Mouse (Mus musculus): Measurements from ENCODE around the gene Auts2. TPM values are rescaled to one million over a fixed set of nuclear protein-coding genes. Genes with fewer than 3 reads are reported as not detected.

Auts2 gene
- total and polyA plus RNA-seq, 2 experiments from 2014 or later, result 6.8 to 12.1 TPM

DNA sequence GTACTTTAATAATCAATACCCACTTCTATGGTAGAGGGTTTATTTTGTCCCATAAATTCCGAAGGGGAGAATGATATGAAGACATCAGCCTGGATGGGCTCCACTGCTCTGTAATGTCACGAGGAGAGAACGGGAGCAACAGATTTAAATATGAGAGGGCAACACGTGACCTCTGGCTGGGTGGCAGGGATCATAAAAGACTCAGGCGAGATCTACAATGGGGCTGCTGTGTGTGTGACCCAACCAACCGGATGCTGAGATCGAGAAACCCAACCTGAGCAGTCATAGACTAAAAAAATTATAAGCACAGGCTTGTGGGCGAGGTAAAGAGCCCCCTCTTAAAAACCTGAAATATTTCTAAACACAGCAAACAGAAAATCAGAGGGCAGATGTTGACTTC, 753.5 kb downstream of the Auts2 start:
- 82% methylated on average over 8 of the region's 8 CpGs for WGBS
- H3K36me3 ChIP-seq (replicated peaks; ENCODE audit: control insufficient read depth, insufficient read depth, low read length), result no peaks in the 10 kb centered on the region

DNA sequence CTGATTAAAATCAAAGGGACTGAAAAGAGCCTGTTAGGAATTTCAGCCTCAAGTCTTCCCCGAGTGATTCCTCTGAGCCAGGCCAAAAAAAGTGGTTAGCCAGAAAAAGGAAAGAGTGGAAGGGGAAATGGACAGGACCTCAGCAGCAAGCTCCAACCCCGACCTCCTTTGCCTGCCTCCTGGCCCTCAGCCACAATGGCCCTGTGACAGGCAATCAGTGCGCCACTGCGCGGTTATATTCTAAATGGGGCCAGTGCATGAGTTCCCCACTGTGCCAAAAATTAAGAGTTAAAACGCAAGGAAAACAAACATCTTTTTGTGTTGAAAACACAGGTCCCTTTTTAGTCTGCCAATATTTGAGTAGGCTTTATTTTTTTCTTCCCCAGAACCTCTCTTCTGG, 755.1 kb downstream of the Auts2 start:
- Histone ChIP-seq H3K9ac (replicated peaks; ENCODE audit: low read depth, low read length) (no peak overlapping the region), H3K36me3 (replicated peaks; ENCODE audit: control insufficient read depth, insufficient read depth, low read length) (no peaks in the 10 kb centered on the region), H3K27ac (ENCODE audit: low read depth) (no peak overlapping the region), H3K4me3 (ENCODE audit: low read depth, low read length) (no peak overlapping the region), H3K4me2 (ENCODE audit: low read depth, low read length) (no peak overlapping the region), H3K9me3 (replicated peaks; ENCODE audit: control insufficient read depth, low read length) (no peaks in the 10 kb centered on the region), H3K4me1 (ENCODE audit: control insufficient read depth, insufficient read depth) (no peaks in the 10 kb centered on the region; the same call in 1 of the 2 replicates), H3K27me3 (ENCODE audit: control insufficient read depth, insufficient read depth, low read length) (no peaks in the 10 kb centered on the region)
- no peak for DNase-seq (ENCODE audit: low spot score)
- 60% methylated on average over 6 of the region's 6 CpGs for WGBS
- TF ChIP-seq EP300 (IDR thresholded peaks at IDR 0.05; ENCODE audit: low read depth) (no peak), CTCF (IDR thresholded peaks at IDR 0.05; ENCODE audit: low read depth) (no peak)
- ATAC-seq (ENCODE audit: insufficient read depth, low read depth), result no peak

More for the DNA sequence above, 753.5 kb downstream of the Auts2 start:
- Histone ChIP-seq H3K27me3 (ENCODE audit: control insufficient read depth, insufficient read depth, low read length) (no peaks in the 10 kb centered on the region), H3K4me3 (ENCODE audit: low read depth, low read length) (no peak overlapping the region), H3K9me3 (replicated peaks; ENCODE audit: control insufficient read depth, low read length) (no peaks in the 10 kb centered on the region), H3K4me1 (ENCODE audit: control insufficient read depth, insufficient read depth) (no peaks in the 10 kb centered on the region), H3K9ac (replicated peaks; ENCODE audit: low read depth, low read length) (no peak overlapping the region), H3K4me2 (ENCODE audit: low read depth, low read length) (no peak overlapping the region), H3K27ac (ENCODE audit: low read depth) (no peak overlapping the region)
- no peak for TF ChIP-seq EP300 (IDR thresholded peaks at IDR 0.05; ENCODE audit: low read depth)
- no peak for TF ChIP-seq CTCF (IDR thresholded peaks at IDR 0.05; ENCODE audit: low read depth)
- no peak for DNase-seq (ENCODE audit: low spot score)
- ATAC-seq (ENCODE audit: insufficient read depth, low read depth), result no peak

DNA sequence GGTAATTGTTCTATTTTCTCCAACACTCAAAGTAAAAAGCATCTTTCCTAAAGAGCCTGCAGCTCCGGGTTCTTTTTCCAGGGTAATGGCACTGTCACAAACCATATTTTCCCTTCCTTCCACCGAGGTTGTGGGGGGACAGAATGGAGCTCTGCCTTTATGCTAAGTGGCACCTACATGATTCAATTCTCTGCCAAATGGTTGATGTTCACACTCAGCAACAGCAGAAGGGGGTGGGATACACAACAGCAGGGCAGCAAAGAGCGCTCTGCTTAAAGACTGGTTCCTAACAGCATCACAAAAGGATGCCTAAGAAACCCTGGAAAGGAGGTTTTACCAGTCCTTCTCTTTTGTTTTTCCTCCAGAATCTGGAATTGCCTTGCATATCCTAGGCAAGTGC, 759.9 kb downstream of the Auts2 start:
- no peak for ATAC-seq (ENCODE audit: insufficient read depth, low read depth)
- no peak for DNase-seq (ENCODE audit: low spot score)
- WGBS, result 69% methylated on average over 3 of the region's 3 CpGs
- no peaks in the 10 kb centered on the region for H3K36me3 ChIP-seq (replicated peaks; ENCODE audit: control insufficient read depth, insufficient read depth, low read length)
- H3K4me3 ChIP-seq (ENCODE audit: low read depth, low read length), result no peak overlapping the region
- no peaks in the 10 kb centered on the region for H3K27me3 ChIP-seq (ENCODE audit: control insufficient read depth, insufficient read depth, low read length)
- H3K4me2 ChIP-seq (ENCODE audit: low read depth, low read length), result no peak overlapping the region
- no peak overlapping the region for H3K27ac ChIP-seq (ENCODE audit: low read depth)
- TF ChIP-seq CTCF (IDR thresholded peaks at IDR 0.05; ENCODE audit: low read depth) (no peak), EP300 (IDR thresholded peaks at IDR 0.05; ENCODE audit: low read depth) (no peak)
- no peaks in the 10 kb centered on the region for H3K9me3 ChIP-seq (replicated peaks; ENCODE audit: control insufficient read depth, low read length)
- no peak overlapping the region for H3K9ac ChIP-seq (replicated peaks; ENCODE audit: low read depth, low read length)
- H3K4me1 ChIP-seq (ENCODE audit: control insufficient read depth, insufficient read depth), result no peaks in the 10 kb centered on the region; the same call in 1 of the 2 replicates

DNA sequence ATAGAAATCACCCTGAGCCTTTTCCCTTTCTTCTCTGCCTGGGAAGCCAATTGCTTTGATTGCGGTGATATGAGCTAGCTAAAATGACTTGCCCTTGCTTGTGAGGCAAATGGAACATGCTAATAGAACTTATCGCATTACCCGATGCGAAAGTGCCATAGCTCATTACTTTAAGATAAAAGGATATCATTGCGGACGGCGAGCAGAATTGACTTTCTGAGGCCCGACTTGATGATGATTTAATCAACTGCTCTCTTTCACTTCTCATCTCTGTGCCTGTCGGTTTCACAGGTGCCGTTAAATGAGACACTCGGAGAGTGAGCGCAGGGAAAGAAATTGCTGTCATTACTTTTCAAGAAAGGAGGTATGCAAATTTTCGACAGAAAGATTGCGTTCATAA, 762.1 kb downstream of the Auts2 start:
- DNase-seq (ENCODE audit: low spot score) (no peak), ATAC-seq (ENCODE audit: insufficient read depth, low read depth) (no peak)
- Histone ChIP-seq H3K4me1 (ENCODE audit: control insufficient read depth, insufficient read depth) (no peaks in the 10 kb centered on the region; the same call in 1 of the 2 replicates), H3K9me3 (replicated peaks; ENCODE audit: control insufficient read depth, low read length) (no peaks in the 10 kb centered on the region), H3K36me3 (replicated peaks; ENCODE audit: control insufficient read depth, insufficient read depth, low read length) (no peaks in the 10 kb centered on the region), H3K27ac (ENCODE audit: low read depth) (no peak overlapping the region), H3K4me3 (ENCODE audit: low read depth, low read length) (no peak overlapping the region), H3K9ac (replicated peaks; ENCODE audit: low read depth, low read length) (no peak overlapping the region), H3K4me2 (ENCODE audit: low read depth, low read length) (no peak overlapping the region), H3K27me3 (ENCODE audit: control insufficient read depth, insufficient read depth, low read length) (no peaks in the 10 kb centered on the region)
- TF ChIP-seq EP300 (IDR thresholded peaks at IDR 0.05; ENCODE audit: low read depth), result no peak
- TF ChIP-seq CTCF (IDR thresholded peaks at IDR 0.05; ENCODE audit: low read depth), result no peak
- 90% methylated on average over 14 of the region's 14 CpGs for WGBS

DNA sequence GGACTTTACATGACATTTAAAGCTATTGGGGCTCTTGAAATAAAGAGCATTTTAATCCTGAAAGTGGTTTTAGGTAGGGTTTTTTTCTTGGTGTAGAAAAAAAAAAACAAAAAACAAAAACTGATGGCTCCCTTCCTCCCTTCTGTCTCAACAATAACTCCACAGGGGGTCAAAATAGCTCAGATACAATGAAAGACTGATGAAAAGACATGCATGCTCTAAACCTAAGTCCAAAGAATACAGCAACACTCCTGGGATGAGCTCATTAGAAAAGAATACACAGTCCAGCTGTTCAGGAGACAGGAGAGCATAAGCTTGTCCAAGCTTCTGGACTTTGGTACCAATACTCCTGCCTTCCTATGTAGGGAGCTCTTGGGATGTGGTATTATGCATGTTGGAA, 764.0 kb downstream of the Auts2 start:
- no peak overlapping the region for H3K27ac ChIP-seq (ENCODE audit: low read depth)
- TF ChIP-seq EP300 (IDR thresholded peaks at IDR 0.05; ENCODE audit: low read depth), result no peak
- TF ChIP-seq CTCF (IDR thresholded peaks at IDR 0.05; ENCODE audit: low read depth), result no peak
- DNase-seq (ENCODE audit: low spot score) (no peak), ATAC-seq (ENCODE audit: insufficient read depth, low read depth) (no peak)
- H3K27me3 ChIP-seq (ENCODE audit: control insufficient read depth, insufficient read depth, low read length), result no peaks in the 10 kb centered on the region
- H3K4me3 ChIP-seq (ENCODE audit: low read depth, low read length), result no peak overlapping the region
- no peak overlapping the region for H3K4me2 ChIP-seq (ENCODE audit: low read depth, low read length)
- no peaks in the 10 kb centered on the region for H3K36me3 ChIP-seq (replicated peaks; ENCODE audit: control insufficient read depth, insufficient read depth, low read length)
- no peaks in the 10 kb centered on the region; the same call in 1 of the 2 replicates for H3K4me1 ChIP-seq (ENCODE audit: control insufficient read depth, insufficient read depth)
- no peak overlapping the region for H3K9ac ChIP-seq (replicated peaks; ENCODE audit: low read depth, low read length)
- no peaks in the 10 kb centered on the region for H3K9me3 ChIP-seq (replicated peaks; ENCODE audit: control insufficient read depth, low read length)

DNA sequence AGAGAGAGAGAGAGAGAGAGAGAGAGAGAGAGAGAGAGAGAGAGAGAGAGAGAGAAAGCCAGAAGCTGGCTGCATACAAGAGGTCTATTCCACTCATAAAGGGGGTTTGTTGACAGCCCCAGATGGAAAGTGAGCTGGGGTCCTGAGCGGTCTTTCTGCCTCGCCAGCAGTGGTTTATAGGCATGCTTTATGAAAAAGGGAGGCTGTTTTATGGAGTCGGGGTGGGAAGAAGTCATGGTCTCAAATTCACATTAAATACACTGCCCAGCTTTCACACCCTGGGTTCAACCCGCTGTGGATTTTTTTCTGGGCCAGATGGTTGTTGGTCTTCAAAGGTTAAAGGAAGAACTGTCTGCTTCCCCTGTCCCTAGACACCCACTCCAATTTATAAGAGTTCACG, 767.5 kb downstream of the Auts2 start:
- H3K4me1 ChIP-seq (ENCODE audit: control insufficient read depth, insufficient read depth), result no peaks in the 10 kb centered on the region
- H3K27ac ChIP-seq (ENCODE audit: low read depth), result no peak overlapping the region
- no peaks in the 10 kb centered on the region for H3K9me3 ChIP-seq (replicated peaks; ENCODE audit: control insufficient read depth, low read length)
- no peaks in the 10 kb centered on the region for H3K27me3 ChIP-seq (ENCODE audit: control insufficient read depth, insufficient read depth, low read length)
- DNase-seq (ENCODE audit: low spot score) (no peak), ATAC-seq (ENCODE audit: insufficient read depth, low read depth) (no peak)
- no peak overlapping the region for H3K4me2 ChIP-seq (ENCODE audit: low read depth, low read length)
- H3K36me3 ChIP-seq (replicated peaks; ENCODE audit: control insufficient read depth, insufficient read depth, low read length), result no peaks in the 10 kb centered on the region
- no peak overlapping the region for H3K9ac ChIP-seq (replicated peaks; ENCODE audit: low read depth, low read length)
- no peak overlapping the region for H3K4me3 ChIP-seq (ENCODE audit: low read depth, low read length)
- TF ChIP-seq CTCF (IDR thresholded peaks at IDR 0.05; ENCODE audit: low read depth) (no peak), EP300 (IDR thresholded peaks at IDR 0.05; ENCODE audit: low read depth) (no peak)
- 84% methylated on average over 5 of the region's 5 CpGs for WGBS
